Mouse (Mus musculus) cerebral cortex, adult 2 months (tissue): Measurements from ENCODE around the gene Car15.

Experiments used
- WGBS: fragments of 180-500 bp; shearing (Covaris S2); methylation state at CpG from one replicate; pipeline ENCODE4 v1.1.7; 2018; 5-methylcytosine and 5-hydroxymethylcytosine counted together

Gene Car15

DNA sequence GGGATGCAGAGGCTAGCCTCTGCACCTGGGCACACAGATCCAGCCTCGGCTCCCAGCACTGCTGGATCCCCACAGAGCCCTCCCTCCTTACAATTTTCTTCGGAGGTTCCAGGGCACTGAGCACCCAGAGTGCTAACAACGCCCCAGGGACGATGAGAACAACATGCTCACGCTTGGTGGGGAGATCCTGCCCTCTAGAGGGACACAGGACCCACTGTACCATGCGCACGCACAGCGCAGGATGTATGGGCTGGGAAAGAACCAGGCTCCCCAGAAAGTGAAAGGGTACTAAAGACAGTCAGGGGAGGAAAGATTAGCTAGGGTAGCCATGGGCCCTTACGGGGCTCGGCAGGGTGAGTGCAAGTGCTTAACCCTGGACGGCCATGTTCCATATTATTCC is 6.4 kb downstream of the Car15 start:
- WGBS: 36% methylated on average over 11 of the region's 11 CpGs

DNA sequence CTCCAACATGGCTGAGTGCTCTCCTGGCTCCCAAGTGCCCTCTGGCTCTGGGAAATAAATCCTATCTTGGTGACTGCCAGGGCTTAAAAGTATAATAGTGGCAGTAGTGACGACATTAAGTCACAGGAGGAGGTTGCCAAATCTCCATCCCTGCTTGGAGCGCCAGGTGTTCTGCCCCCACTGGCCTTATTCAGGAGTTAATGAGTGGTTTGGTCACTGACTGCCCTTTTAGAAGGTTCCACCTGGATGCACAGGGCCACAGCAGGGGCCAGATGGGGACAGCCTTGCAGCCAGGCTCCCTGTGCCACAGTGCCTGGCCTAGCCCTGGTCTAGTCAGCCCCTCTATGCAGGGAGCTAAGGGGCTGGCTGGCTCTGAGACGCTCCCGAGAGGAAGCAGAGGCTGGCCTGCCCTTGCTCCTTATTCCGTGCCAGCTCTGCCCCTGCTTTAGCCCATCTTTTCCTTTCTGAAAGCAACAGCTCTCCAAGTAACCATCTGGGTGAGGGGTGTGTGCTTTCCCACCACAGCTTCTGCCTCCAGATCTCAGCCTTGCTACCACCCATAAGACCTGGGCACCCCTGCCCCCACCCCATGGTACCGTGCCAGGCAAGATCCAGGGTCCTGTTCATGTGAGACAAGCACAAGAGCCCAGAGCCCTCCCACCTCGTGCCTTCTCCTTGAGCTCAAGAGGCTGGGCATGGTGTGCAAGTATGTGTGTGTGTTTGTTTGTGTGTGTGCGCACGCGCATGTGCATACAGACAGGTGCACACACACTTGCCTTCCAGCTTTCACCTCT is 7.6 kb downstream of the Car15 start:
- WGBS: 74% methylated on average over 10 of the region's 10 CpGs

GRCm38 (mm10) chr16:17828867-17829266 is 9.3 kb downstream of the Car15 start:
- WGBS: 89% methylated on average over 3 of the region's 3 CpGs

DNA sequence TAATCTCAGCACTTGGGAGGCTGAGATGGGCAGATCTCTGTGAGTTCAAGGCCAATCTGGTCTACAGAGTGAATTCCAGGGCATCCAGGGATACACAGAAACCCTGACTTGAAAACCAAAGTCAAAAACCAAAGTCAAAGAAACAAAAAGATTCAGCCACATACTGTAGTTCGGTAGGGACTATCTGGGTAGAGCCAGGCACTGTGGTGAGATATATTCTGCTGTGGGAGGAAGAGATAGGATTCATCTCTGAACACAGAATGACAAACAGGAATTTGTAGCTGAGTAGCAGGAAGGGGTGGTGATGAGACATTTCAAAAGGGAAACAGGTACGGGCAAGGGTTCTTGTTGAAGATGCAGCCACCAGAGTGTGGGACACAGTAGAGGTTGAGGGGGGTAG is 9.9 kb downstream of the Car15 start:
- 88% methylated on average over 2 of the region's 2 CpGs for WGBS

DNA sequence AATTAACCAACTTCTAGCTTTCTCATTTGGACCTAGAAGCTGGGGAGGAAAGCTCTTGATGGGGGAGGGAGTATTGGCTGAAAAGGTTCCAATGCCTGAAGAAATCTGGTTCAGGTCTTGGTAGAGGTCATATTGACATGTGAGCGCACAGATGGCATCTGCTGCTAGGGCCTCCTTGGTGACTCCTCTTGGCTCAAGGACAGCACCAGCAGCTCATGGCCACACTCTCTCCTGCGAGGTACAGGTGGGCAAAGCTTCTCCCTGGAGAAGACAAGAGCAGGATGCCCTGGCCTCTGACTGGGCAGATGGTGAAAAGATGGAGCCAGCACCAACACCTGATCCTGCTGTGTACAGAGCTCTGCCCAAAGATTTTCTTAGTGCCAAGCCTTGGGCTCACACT is 11.7 kb downstream of the Car15 start:
- WGBS: 94% methylated on average over 2 of the region's 2 CpGs

- WGBS: 72% methylated on average over 8 of the region's 8 CpGs
These were observed 21.6 kb downstream of the Car15 start for GRCm38 (mm10) chr16:17816528-17816927.

- 3% methylated on average over 63 of the region's 63 CpGs for WGBS
These were observed 22.5 kb downstream of the Car15 start for GRCm38 (mm10) chr16:17815411-17816402.

DNA sequence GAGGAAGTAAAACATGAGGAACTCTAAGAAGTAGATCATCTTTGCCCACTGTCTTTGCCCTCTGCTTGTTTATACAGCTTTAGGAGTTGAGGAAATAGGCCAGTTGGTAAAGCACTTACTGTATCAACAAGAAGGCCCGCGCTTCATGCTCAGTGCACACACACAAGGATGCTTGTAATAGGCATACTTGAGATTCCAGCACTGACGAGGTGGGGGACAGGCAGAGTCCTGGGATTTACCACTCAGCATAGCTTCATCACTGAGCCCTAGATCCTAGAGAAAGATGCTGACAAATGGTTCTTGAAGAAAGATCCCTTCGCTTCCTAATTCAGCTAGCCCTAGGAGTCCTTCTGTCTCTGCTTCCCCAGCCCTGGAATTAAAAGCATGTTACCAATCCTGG is 25.0 kb downstream of the Car15 start:
- 69% methylated on average over 4 of the region's 4 CpGs for WGBS

DNA sequence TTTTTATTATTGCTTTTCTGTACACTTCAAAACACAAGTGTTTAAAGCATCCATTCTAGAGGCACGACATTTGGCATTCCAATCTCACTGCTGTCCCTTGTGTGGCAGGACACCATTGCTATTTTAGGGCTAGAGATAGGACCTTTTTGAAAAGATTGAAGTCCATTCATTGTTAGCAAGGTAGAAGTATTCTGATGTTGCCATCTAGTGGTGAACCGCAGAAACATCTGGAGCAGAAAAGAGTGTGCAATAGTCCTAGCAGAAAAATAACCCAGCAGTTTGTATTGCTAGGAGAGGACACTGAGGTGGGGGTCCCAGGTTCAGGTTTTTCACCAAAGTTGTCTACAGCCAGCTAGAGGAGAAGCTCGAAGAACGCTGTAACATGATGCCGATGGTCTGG is 26.0 kb downstream of the Car15 start:
- 8% methylated on average over 5 of the region's 5 CpGs for WGBS

GRCm38 (mm10) chr16:17809711-17810110 is 28.5 kb downstream of the Car15 start:
- WGBS: 54% methylated on average over 7 of the region's 7 CpGs

DNA sequence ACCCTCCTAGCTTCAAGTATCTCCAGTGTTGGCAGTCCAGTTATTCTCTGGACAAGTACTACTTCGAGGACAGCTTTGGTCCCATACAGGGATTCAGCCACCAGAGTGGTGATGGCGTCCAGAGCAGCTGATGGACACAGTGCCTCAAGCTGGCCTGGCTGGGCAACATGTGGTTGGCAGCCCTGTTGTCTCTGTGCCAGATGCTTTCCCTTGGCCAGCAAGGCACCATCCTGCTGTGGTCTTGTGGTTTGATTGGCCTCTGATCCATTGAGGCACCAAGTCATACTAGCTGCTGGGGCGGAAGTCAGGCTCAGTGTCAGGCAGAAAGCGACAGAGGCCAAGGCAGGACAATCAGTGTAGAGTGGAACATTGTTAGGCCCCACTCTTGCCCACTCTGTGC is 29.0 kb downstream of the Car15 start:
- 89% methylated on average over 4 of the region's 4 CpGs for WGBS

- WGBS: 5% methylated on average over 73 of the region's 73 CpGs
These were observed 30.8 kb downstream of the Car15 start for GRCm38 (mm10) chr16:17807192-17808009.

DNA sequence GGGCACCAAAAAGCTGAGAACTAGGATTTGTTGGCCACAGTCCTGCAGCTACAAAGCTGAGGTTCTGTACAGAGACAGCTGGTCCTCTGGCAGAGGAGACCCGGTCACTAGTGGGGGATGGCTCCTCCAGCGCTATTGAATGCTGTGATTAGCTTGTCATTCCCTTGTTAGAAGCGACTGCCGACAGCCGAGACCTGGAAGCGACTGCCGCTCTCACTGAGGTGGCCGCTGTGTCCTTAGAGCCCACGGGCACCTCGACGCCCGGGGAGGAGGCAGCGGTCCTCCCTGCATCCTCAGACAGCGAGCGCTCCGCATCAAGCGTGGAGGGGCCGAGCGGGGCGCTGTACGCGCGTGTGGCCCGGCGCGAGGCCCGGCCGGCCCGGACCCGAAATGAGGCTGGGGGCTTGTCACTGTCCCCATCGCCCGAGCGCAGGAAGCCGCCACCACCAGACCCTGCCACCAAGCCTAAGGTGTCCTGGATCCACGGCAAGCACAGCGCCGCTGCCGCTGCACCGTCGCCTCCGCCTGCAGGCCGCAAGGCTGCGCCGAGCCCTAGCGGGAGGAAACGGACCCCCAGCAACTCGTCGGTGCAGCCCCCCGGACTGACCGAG is 31.5 kb downstream of the Car15 start:
- WGBS: 7% methylated on average over 50 of the region's 50 CpGs

DNA sequence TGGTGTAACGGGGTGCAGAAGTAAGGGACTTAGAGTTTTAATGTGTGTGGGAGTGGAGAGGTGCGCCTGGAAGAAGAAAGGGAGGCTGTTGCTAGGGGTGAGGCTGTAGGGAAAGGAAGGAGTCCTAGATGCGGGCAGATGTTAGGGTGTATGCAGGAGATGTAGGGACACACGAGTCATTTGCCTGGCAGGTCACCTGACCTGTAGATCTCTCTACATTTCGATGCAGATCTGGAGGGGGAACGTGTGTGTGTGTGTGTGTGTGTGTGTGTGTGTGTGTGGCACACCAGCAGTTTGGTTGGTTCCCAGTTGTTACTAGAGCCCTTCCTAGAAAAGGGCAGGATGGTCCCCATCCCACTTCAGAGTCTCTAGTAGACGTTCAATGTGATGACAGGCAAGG is 33.2 kb downstream of the Car15 start:
- WGBS: 28% methylated on average over 7 of the region's 7 CpGs

GRCm38 (mm10) chr16:17804449-17804912 is 33.7 kb downstream of the Car15 start:
- WGBS: 6% methylated on average over 33 of the region's 33 CpGs

GRCm38 (mm10) chr16:17803675-17804448 is 34.3 kb downstream of the Car15 start:
- WGBS: 34% methylated on average over 33 of the region's 33 CpGs

DNA sequence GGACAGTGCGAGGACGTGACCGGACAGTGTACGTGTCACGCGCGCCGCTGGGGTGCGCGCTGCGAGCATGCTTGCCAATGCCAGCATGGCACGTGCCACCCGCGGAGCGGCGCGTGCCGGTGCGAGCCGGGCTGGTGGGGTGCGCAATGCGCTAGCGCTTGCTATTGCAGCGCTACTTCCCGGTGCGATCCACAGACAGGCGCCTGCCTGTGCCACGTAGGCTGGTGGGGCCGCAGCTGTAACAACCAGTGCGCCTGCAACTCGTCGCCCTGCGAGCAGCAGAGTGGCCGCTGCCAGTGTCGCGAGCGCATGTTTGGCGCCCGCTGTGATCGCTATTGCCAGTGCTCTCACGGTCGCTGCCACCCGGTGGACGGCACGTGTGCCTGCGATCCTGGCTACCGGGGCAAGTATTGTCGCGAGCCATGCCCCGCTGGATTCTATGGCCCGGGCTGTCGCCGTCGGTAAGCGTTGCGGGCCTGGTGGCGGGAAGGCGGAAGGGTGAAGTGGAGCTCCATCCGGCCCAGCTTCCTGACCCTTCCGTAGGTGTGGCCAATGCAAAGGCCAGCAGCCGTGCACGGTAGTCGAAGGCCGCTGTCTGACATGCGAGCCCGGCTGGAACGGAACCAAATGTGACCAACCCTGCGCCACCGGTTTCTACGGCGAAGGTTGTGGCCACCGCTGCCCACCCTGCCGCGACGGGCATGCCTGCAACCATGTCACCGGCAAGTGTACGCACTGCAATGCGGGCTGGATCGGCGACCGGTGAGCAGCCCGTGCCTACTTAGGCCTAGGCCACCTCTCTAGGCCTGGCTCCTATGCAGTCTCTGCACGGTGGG is 35.1 kb downstream of the Car15 start:
- WGBS: 5% methylated on average over 83 of the region's 83 CpGs

DNA sequence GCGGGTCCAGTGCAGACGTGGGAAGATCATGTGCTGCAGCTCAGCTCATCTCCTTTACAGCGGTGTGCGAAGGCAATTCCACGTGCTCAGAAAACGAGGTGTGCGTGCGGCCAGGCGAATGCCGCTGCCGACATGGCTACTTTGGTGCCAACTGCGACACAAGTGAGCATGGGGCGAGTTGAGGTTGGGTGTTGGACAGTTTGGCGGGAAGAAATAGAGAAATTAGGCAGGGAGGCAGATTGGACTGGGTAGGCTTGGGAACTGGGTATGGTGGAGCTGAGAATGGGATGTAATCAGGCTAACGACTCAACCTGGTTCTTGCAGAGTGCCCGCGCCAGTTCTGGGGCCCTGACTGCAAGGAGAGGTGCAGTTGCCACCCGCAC is 35.7 kb downstream of the Car15 start:
- WGBS: 10% methylated on average over 18 of the region's 18 CpGs

- WGBS: 30% methylated on average over 7 of the region's 7 CpGs
These were observed 36.2 kb downstream of the Car15 start for GRCm38 (mm10) chr16:17801777-17802455.
